Mouse (Mus musculus) heart, embryonic 10.5 days (tissue): ENCODE results near the gene Nr2f6. TPM values are rescaled to one million over a fixed set of nuclear protein-coding genes. Genes with fewer than 3 reads are reported as not detected.
"Not testable (repeated sequence)": the region's sequence is repeated elsewhere in the genome, so short reads cannot be mapped to it uniquely, and the experiment has no call there.

Experiments used
- DNase-seq: peaks from one replicate; pipeline ENCODE4 v3.0.0-alpha.2; 2017; ENCODE audit warnings: low spot score
- H3K27ac ChIP-seq: fragments of 300-500 bp; sonication (generic); 2 replicates; pipeline ENCODE4 v1.5.1; 2016; ENCODE audit warnings: mild to moderate bottlenecking
- H3K27me3 ChIP-seq: fragments of 300-500 bp; sonication (generic); 2 replicates; pipeline ENCODE4 v1.6.1; 2016; ENCODE audit warnings: mild to moderate bottlenecking; ENCODE audit not compliant: poor library complexity, insufficient read depth, severe bottlenecking
- H3K36me3 ChIP-seq: fragments of 300-500 bp; sonication (generic); 2 replicates; pipeline ENCODE4 v1.6.1; 2016; ENCODE audit warnings: mild to moderate bottlenecking, moderate library complexity
- H3K4me1 ChIP-seq: fragments of 300-500 bp; sonication (generic); 2 replicates; pipeline ENCODE4 v1.6.1; 2016; ENCODE audit warnings: mild to moderate bottlenecking
- H3K4me3 ChIP-seq: fragments of 300-500 bp; sonication (generic); 2 replicates; pipeline ENCODE4 v1.5.1; 2016; ENCODE audit warnings: mild to moderate bottlenecking, moderate library complexity
- H3K9me3 ChIP-seq: fragments of 300-500 bp; sonication (generic); 2 replicates; pipeline ENCODE4 v1.6.1; 2016; ENCODE audit warnings: mild to moderate bottlenecking, moderate library complexity
- WGBS: fragments of 180-500 bp; shearing (Covaris S2); methylation state at CpG from one replicate; pipeline ENCODE4 v1.1.7; 2016; 5-methylcytosine and 5-hydroxymethylcytosine counted together
- polyA plus RNA-seq: library from polyadenylated mRNA; unstranded; fragments of >200 nt; fragmentation: Nextera tagmentation; extraction: Ambion mirVana; gene quantifications from 2 replicates; pipeline ENCODE4 v1.2.1, GENCODE M21; 2016

Nr2f6 gene
- polyA plus RNA-seq, 1 experiment from 2014 or later = 79.0 TPM

DNA sequence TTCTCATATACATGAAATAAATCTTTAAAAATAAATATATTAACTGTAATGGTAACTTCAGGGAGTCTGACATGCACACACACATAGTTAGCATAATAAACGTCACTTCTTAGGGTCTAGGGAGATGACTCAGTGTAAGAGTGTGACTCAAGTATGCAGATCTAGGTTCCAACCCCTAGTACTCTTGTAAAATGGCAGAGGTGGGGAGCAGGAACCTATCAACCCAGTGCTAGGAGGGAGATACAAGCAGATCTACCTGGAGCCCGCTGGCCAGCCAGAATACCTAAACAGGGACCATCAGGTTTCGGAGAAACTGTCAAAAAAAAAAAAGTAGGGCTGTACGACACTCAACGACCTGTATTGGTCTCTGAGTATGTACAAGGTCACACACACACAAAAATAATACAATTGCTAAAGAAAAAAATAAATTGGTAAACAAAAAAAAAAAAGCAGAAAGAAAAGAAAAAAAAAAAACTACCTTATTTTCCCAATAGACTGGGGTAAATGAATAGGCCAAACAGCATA is 11.0 kb downstream of the Nr2f6 start:
- Histone ChIP-seq H3K27me3 (no peaks in the 10 kb centered on the region), H3K4me3 (peak overlapping the region; percentile 77), H3K27ac (peak overlapping the region; percentile 88; the same call in 1 of the 2 replicates), H3K9me3 (no peaks in the 10 kb centered on the region), H3K4me1 (peaks cover 50% of the 10 kb centered on the region), H3K36me3 (peaks cover 43% of the 10 kb centered on the region)
- WGBS = 26% methylated on average over 5 of the region's 5 CpGs
- no peak for DNase-seq

DNA sequence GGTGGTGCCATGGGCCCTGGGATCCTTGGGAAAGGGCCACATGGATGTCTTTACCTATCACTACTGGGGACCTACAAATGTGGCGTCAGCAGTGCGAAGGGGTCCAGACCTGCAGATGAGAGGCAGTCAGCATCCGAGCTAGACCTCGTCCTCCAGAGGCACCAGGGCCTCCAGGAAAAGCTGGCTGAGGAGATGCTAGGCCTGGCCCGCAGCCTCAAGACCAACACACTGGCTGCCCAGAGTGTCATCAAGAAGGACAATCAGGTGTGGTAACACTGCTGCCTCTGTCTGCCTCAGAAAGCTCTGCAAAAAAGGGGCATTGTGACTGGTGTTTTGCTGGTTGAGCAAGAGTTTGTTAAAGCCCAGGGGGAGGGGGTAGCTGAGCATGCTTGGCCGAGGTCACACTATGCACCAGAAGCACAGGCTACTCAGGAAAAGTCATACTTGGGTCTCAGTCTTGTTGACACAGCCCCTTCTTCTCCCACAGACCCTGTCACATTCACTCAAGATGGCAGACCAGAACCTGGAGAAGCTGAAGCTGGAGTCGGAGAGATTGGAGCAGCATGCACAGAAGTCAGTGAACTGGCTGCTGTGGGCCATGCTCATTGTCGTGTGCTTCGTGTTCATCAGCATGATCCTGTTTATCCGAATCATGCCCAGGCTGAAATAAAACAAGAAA is 12.6 kb downstream of the Nr2f6 start:
- Histone ChIP-seq H3K27ac (peak overlapping the region; percentile 93), H3K4me1 (peaks cover 36% of the 10 kb centered on the region), H3K36me3 (peaks cover 29% of the 10 kb centered on the region), H3K9me3 (no peaks in the 10 kb centered on the region), H3K27me3 (no peaks in the 10 kb centered on the region), H3K4me3 (no peak overlapping the region)
- WGBS = 93% methylated on average over 10 of the region's 10 CpGs
- no peak for DNase-seq

DNA sequence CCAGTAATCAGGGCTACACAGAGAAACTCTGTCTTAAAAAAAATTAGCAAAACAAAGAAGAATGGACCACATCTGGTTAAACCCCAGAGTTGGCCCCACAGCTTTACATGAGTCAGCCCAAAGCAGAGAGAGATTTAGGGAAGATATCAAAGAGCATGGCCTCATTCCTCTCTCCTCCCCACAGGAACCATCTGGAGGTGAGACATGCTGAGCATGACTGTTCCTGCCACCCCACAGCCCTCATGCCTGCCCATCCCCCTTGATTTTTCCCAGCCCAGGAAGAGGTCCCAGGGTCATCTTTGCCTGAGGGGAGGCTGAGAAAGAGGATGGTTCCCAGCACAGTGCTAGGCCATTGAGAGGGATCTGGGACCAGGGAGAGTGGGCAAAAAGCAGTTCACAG is 13.4 kb downstream of the Nr2f6 start:
- peak overlapping the region; percentile 93 for H3K27ac ChIP-seq
- peaks cover 36% of the 10 kb centered on the region for H3K4me1 ChIP-seq
- no peaks in the 10 kb centered on the region for H3K27me3 ChIP-seq
- peak overlapping the region; percentile 27 for H3K4me3 ChIP-seq
- no peaks in the 10 kb centered on the region for H3K9me3 ChIP-seq
- no peak for DNase-seq
- H3K36me3 ChIP-seq = peaks cover 21% of the 10 kb centered on the region

DNA sequence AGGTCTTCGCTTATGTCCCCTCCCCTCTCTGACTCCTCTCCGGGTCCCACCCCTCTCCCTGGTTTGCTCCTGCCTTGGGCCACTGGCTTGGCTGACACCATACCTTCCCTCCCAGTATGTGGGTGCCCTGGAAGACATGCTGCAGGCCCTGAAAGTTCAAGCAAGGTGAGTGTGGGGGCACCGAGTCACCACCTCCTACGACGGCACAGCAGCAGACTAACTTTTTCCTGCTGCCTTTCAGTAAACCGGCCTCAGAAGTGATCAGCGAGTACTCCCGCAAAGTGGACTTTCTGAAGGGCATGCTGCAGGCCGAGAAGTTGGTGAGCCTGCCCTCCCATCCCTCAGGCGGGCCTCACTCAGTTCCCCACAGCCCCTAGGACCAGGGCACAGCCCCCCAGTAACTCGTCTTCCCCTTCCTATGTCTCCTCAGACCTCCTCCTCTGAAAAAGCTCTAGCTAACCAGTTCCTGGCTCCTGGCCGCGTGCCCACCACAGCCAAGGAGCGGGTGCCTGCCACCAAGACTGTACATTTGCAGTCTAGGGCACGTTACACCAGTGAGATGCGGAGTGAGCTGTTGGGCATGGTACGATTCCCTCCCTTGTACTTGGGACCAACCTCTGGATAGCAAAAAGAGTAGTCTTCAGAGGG is 14.1 kb downstream of the Nr2f6 start:
- no peak for DNase-seq
- no peaks in the 10 kb centered on the region for H3K27me3 ChIP-seq
- peak overlapping the region; percentile 93 for H3K27ac ChIP-seq
- H3K4me1 ChIP-seq = peaks cover 36% of the 10 kb centered on the region
- peak overlapping the region; percentile 71 for H3K4me3 ChIP-seq
- 45% methylated on average over 17 of the region's 17 CpGs for WGBS
- no peaks in the 10 kb centered on the region for H3K9me3 ChIP-seq
- H3K36me3 ChIP-seq = peaks cover 15% of the 10 kb centered on the region

DNA sequence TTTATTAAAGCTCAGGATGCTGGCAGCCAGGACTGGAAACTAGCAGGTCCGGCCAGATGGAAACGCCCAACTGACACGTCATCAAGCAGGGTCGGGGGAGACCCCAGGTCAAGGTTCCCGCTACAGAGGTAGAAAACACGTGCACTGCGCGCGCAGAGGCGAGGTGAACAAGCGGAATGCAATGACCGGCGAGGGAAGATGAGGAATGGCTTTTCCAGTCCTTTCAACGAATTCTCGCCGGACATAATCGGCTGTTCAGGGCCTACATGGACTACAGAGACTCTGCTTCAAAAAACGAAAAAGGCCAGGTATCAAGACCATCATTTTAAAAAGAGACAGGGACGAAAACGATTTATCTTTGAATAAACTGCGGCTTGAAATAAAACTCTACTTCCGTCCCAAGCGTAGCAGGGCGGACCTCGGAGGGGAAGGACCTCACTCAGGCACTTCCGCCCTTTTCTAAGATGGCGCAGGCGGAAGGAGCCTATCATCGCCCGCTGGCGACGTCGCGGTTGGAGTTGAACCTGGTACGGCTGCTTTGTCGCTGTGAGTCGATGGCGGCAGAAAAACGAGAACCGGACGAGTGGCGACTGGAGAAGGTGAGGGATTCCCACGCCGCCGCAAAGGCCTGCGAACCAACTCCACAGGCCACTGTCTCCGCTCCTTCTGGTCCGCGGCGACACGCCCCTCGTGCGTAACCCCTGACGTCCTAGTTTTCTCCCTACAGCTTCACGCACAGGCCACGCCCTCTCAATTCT is 14.8 kb downstream of the Nr2f6 start, which contains the start of gene Use1:
TSS of gene Use1 (plus strand) at position 78 of the 758 bp plus-strand sequence.
- peak; percentile 98 for DNase-seq
- Histone ChIP-seq H3K27me3 (no peaks in the 10 kb centered on the region), H3K4me1 (peaks cover 36% of the 10 kb centered on the region), H3K36me3 (peaks cover 15% of the 10 kb centered on the region), H3K9me3 (no peaks in the 10 kb centered on the region), H3K27ac (peak within 1 kb of the TSS; percentile 93), H3K4me3 (peak within 1 kb of the TSS; percentile 71)
- WGBS = under 1% methylated on average over 56 of the region's 56 CpGs

DNA sequence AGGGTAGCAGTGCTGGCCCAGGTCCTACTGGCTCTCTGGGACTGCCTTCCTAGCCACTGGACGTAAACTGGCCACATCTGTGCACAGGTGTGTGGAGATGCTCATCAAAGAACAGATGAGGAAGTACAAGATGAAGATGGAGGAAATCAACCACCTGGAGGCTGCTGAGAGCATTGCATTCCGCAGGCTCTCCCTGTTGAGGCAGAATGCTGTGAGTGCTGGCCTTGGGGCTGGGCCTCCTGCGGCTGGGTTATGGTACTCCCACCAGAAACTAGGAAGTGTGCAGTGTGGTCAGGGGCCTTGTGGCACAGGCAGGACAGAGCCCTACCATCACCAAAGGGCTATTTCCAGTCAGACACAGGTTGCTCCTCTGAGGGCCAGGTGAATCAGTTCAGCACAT is 23.7 kb downstream of the Nr2f6 start:
- H3K27ac ChIP-seq = no peak overlapping the region
- no peaks in the 10 kb centered on the region for H3K9me3 ChIP-seq
- H3K4me3 ChIP-seq = no peak overlapping the region
- WGBS = 84% methylated on average over 3 of the region's 3 CpGs
- no peaks in the 10 kb centered on the region for H3K4me1 ChIP-seq
- H3K36me3 ChIP-seq = peaks cover 81% of the 10 kb centered on the region
- no peak for DNase-seq
- no peaks in the 10 kb centered on the region for H3K27me3 ChIP-seq

DNA sequence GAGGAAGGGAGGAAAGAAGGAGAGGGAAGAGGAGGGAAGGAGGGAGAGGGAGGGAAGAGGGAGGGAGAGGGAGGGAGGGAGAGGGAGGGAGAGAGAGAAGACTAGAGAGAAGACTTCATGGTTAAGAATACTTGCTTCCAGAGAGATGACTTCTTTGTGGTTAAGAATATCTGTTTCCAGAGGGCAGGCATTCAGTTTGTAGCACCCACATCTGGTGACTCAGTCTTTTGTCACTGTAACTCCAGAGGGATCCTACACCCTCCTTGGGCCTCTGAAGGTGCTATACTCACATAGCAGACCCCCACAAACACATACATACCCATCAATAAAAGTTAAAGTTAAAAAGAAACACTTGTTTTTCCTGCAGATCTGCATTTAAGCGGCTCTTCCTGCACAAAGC is 30.2 kb downstream of the Nr2f6 start:
- Histone ChIP-seq H3K36me3 (peaks cover 100% of the 10 kb centered on the region), H3K9me3 (no peaks in the 10 kb centered on the region), H3K4me1 (no peaks in the 10 kb centered on the region), H3K27me3 (no peaks in the 10 kb centered on the region), H3K4me3 (no peak overlapping the region), H3K27ac (no peak overlapping the region)
- no peak for DNase-seq
- 85% methylated on average over 1 of the region's 1 CpGs for WGBS

DNA sequence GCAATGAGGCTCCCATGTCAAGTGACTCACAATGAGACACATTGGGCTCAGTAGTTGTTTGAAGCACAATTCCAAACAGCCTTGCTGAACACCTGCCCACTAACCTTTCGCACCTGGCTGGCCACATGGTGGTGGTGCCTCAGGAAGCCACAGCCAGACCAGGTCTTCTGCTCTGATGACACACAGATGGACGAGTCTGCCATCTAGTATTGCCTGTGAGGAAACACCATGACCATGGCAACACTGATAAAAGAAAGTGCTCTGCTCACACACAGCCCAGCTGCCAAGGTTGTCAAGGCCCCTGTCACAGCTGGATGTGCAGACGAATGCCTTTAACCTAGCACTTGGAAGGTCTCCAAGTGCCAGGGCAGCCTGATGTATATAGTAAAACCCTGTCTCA is 30.6 kb downstream of the Nr2f6 start:
- 68% methylated on average over 3 of the region's 3 CpGs for WGBS

DNA sequence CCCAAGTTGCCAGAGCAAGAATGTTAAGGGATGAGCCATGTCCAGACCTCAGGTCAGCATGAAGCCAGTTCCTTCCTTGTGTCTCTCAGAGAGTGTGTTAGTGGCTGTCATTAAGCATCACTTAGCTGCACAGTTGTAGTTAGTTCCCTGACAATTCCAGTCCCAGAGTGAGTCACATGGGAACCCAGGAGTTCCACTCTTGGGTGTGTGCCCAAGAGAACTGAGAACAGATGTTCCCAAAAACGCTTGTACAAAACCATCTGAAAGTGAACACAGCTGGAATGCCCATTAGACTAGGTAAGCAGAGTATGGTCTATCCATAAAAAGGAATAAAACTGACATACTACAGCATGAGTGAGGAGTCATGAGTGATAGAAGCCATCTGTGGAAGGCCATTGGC is 35.2 kb downstream of the Nr2f6 start:
- no peaks in the 10 kb centered on the region for H3K9me3 ChIP-seq
- H3K4me3 ChIP-seq = no peak overlapping the region
- no peaks in the 10 kb centered on the region for H3K27me3 ChIP-seq
- DNase-seq = no peak
- no peak overlapping the region for H3K27ac ChIP-seq
- 91% methylated on average over 1 of the region's 1 CpGs for WGBS
- no peaks in the 10 kb centered on the region for H3K4me1 ChIP-seq
- H3K36me3 ChIP-seq = peaks cover 94% of the 10 kb centered on the region

More for the DNA sequence above, 30.6 kb downstream of the Nr2f6 start:
- no peak for DNase-seq
- H3K27ac ChIP-seq = no peak overlapping the region
- H3K9me3 ChIP-seq = no peaks in the 10 kb centered on the region
- no peaks in the 10 kb centered on the region for H3K27me3 ChIP-seq
- H3K4me1 ChIP-seq = no peaks in the 10 kb centered on the region
- H3K36me3 ChIP-seq = peaks cover 100% of the 10 kb centered on the region
- H3K4me3 ChIP-seq = no peak overlapping the region

DNA sequence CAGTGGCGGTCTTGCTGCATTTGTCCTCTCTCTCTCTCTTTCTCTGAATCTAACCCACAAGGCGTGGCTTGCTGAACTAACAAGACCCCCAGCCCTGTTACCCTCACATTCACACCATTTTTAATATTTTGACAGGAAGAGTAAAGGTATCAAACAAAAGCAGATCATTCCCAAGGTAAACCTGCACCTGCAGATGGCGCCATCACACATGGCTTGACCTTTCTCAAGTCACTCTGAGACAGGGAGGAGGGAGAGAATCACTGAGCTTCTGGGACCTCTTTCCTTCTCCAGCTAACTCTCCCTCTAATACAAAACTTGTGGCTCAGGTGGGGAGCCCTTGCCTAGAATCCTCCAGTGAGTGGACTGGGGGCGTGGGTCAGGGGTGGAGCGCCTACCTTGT is 41.1 kb downstream of the Nr2f6 start:
- Histone ChIP-seq H3K36me3 (peaks cover 81% of the 10 kb centered on the region), H3K27me3 (no peaks in the 10 kb centered on the region), H3K4me1 (no peaks in the 10 kb centered on the region; the same call in 1 of the 2 replicates), H3K4me3 (no peak overlapping the region), H3K9me3 (no peaks in the 10 kb centered on the region), H3K27ac (no peak overlapping the region)
- 78% methylated on average over 5 of the region's 5 CpGs for WGBS
- DNase-seq = no peak

DNA sequence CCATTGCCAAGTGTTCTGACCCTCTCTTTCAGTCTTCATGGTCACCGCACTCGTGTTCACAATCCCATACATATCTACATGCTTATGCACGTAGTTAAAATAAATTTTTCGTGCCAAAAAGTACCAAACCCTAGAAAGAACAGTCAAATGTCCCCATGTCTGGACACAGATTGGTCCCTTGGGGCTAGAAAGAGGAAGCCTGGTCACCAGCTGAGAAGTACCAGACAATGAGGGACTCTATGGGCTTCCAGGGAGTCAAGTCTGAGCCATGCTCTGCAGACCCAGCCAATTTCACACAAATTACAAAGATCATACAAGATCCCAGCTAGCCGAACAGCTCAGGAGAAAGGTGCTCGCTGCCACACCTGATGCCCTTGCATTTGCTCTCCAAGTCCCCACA is 43.9 kb downstream of the Nr2f6 start:
- not testable (repeated sequence) for H3K4me3 ChIP-seq, H3K4me1 ChIP-seq, DNase-seq, H3K27ac ChIP-seq, H3K27me3 ChIP-seq, H3K9me3 ChIP-seq
- peaks cover 65% of the 10 kb centered on the region for H3K36me3 ChIP-seq
- 96% methylated on average over 6 of the region's 6 CpGs for WGBS

DNA sequence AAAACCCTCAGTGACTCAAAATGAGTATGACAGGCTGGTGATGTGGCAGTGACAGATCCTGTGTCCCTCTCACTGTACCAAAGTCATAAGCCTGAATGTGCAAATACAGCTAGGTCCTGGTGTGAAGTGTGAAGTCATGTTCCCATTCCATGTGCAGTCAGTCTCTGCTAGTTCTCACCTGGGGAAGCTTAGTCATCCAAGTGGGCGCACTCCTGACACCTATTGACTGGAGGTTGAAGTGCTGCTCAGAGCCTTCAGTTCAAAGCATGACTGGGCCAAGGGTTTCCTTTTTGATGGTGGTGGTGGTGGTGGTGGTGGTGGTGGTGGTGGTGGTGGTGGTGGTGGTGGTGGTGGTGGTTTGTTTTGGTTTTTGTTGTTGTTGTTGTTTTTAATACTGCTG is 56.9 kb downstream of the Nr2f6 start:
- 82% methylated on average over 1 of the region's 1 CpGs for WGBS
- Histone ChIP-seq H3K27me3 (no peaks in the 10 kb centered on the region), H3K4me1 (no peaks in the 10 kb centered on the region), H3K27ac (no peak overlapping the region), H3K36me3 (peaks cover 77% of the 10 kb centered on the region), H3K4me3 (no peak overlapping the region), H3K9me3 (no peaks in the 10 kb centered on the region)
- no peak for DNase-seq
